Mouse (Mus musculus) heart, embryonic 15.5 days (tissue): ENCODE data around the gene Zdhhc24. TPM values are rescaled to one million over a fixed set of nuclear protein-coding genes. Genes with fewer than 3 reads are reported as not detected.
A peak's percentile ranks its signal among the peaks of the same experiment; 100 is the strongest.

Source experiments
- ATAC-seq: fragments of 200-750 bp; cut with Nextera tagmentation; replicated peaks from 2 replicates; pipeline ENCODE4 v1.8.0; 2017; ENCODE audit warnings: low read depth, moderate TSS enrichment; ENCODE audit not compliant: insufficient number of reproducible peaks, insufficient read depth, low FRiP score
- H3K27ac ChIP-seq: fragments of 300-500 bp; sonication (generic); 2 replicates; pipeline ENCODE4 v1.5.1; 2015; ENCODE audit warnings: mild to moderate bottlenecking, inconsistent platforms
- H3K27me3 ChIP-seq: fragments of 300-500 bp; sonication (generic); 2 replicates; pipeline ENCODE4 v1.6.1; 2015; ENCODE audit warnings: inconsistent platforms
- H3K36me3 ChIP-seq: fragments of 300-500 bp; sonication (generic); 2 replicates; pipeline ENCODE4 v1.6.1; 2015; ENCODE audit warnings: mild to moderate bottlenecking, inconsistent platforms
- H3K4me1 ChIP-seq: fragments of 300-500 bp; sonication (generic); replicated peaks from 2 replicates; pipeline ENCODE4 v1.6.1; 2015; ENCODE audit warnings: inconsistent platforms
- H3K4me2 ChIP-seq: fragments of 300-500 bp; sonication (generic); 2 replicates; pipeline ENCODE4 v1.6.1; 2015; ENCODE audit warnings: inconsistent platforms, mild to moderate bottlenecking, moderate library complexity
- H3K4me3 ChIP-seq: fragments of 300-500 bp; sonication (generic); 2 replicates; pipeline ENCODE4 v1.5.1; 2015; ENCODE audit warnings: mild to moderate bottlenecking, inconsistent platforms
- H3K9ac ChIP-seq: fragments of 300-500 bp; sonication (generic); 2 replicates; pipeline ENCODE4 v1.6.1; 2015; ENCODE audit warnings: mild to moderate bottlenecking, inconsistent platforms
- H3K9me3 ChIP-seq: fragments of 300-500 bp; sonication (generic); replicated peaks from 2 replicates; pipeline ENCODE4 v1.6.1; 2016; ENCODE audit warnings: inconsistent platforms
- WGBS: fragments of 180-500 bp; shearing (Covaris S2); methylation state at CpG from one replicate; pipeline ENCODE4 v1.1.7; 2015; ENCODE audit warnings: mixed read lengths; 5-methylcytosine and 5-hydroxymethylcytosine counted together
- polyA plus RNA-seq: library from polyadenylated mRNA; unstranded; fragments of >200 nt; fragmentation: Nextera tagmentation; extraction: Ambion mirVana; gene quantifications from 2 replicates; pipeline ENCODE4 v1.2.1, GENCODE M21; 2015

The Zdhhc24 gene
- polyA plus RNA-seq, 1 experiment from 2014 or later = 6.6 TPM

DNA sequence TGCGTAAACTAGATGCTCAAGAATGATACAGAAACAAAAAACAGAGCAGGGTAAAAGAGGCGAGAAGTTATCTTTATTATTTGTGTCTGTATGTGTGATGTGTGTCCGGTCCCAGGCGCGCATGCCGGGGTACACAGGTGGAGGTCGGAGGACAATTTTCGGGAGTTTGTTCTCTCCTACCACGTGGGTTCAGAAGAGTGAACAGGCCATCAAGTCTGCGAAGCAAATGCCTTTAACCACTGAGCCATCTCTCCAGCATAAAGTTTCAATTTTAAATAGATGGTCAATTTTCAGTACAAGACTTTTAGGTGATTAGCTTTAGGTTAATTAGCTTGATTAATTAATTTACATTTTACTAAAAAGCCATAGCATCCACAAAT, 846 bp downstream of the Zdhhc24 start:
- 63% methylated on average over 10 of the region's 10 CpGs for WGBS
- no peak for ATAC-seq
- Histone ChIP-seq H3K9ac (peak overlapping the region; percentile 92), H3K9me3 (no peaks in the 10 kb centered on the region), H3K4me3 (peak overlapping the region; percentile 86), H3K27me3 (no peaks in the 10 kb centered on the region), H3K27ac (no peak overlapping the region), H3K4me1 (peaks cover 13% of the 10 kb centered on the region), H3K4me2 (peak overlapping the region; percentile 96), H3K36me3 (no peaks in the 10 kb centered on the region)

DNA sequence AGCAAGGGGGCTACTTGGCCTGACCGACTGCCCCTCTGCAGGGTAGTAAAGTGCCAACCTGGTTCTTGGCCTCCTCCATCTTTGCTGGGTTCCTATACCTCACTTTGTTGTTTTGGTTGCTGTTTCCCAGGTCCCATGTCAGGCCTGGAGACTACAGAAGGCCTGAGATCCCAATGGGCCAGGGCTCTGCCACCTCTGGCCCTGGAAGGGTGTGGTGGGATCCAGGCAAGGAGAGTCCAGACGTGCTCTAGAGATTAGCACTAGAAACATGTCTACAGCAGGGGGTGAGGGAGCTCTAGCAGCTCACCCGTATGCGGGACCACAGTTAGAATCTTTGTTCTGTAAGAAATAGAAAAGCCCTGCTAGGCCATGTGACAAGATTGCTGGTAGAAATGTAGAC, 5.5 kb downstream of the Zdhhc24 start:
- no peaks in the 10 kb centered on the region for H3K36me3 ChIP-seq
- no peaks in the 10 kb centered on the region for H3K27me3 ChIP-seq
- H3K4me2 ChIP-seq = no peak overlapping the region
- H3K9ac ChIP-seq = no peak overlapping the region
- H3K4me3 ChIP-seq = no peak overlapping the region
- H3K9me3 ChIP-seq = no peaks in the 10 kb centered on the region
- ATAC-seq = no peak
- WGBS = 85% methylated on average over 4 of the region's 4 CpGs
- H3K4me1 ChIP-seq = 0 out of 2 replicates have a peak, but pooled peaks cover 4% of the 10 kb centered on the region
- no peak overlapping the region for H3K27ac ChIP-seq

DNA sequence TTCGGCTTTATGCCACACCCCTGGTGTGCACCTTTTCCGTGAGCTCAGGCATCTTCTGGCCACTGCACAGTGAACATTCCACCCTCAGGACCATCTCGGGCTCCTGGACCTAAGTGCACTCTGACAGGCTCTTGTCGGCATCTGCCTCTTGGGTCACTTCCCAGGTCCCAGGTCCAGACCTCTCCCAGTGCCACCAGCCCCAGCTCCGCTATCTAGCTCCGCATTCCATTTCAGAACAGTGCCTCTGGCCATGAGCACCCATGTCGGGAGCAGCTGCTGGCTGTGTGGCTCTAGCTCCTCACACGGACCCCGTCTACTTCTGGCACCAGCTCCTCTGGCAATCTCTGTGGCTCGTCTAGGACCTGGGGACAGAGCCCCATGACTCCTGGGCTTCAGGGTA, 11.3 kb downstream of the Zdhhc24 start:
- Histone ChIP-seq H3K4me3 (no peak overlapping the region), H3K27ac (no peak overlapping the region), H3K9me3 (no peaks in the 10 kb centered on the region), H3K27me3 (peaks cover 7% of the 10 kb centered on the region; the same call in 1 of the 2 replicates), H3K4me1 (peaks cover 5% of the 10 kb centered on the region; the same call in 1 of the 2 replicates), H3K9ac (no peak overlapping the region), H3K36me3 (no peaks in the 10 kb centered on the region), H3K4me2 (no peak overlapping the region)
- 0 out of 2 replicates have a peak, but pooled peaks have one; percentile 22 for ATAC-seq
- WGBS = 52% methylated on average over 10 of the region's 10 CpGs

GRCm38 (mm10) chr19:4891798-4892197, 13.3 kb downstream of the Zdhhc24 start:
- Histone ChIP-seq H3K9ac (no peak overlapping the region), H3K27me3 (peaks cover 7% of the 10 kb centered on the region; the same call in 1 of the 2 replicates), H3K4me2 (no peak overlapping the region), H3K9me3 (no peaks in the 10 kb centered on the region), H3K36me3 (no peaks in the 10 kb centered on the region), H3K4me1 (peaks cover 5% of the 10 kb centered on the region; the same call in 1 of the 2 replicates), H3K4me3 (no peak overlapping the region), H3K27ac (no peak overlapping the region)
- no peak for ATAC-seq
- WGBS = 72% methylated on average over 3 of the region's 3 CpGs

DNA sequence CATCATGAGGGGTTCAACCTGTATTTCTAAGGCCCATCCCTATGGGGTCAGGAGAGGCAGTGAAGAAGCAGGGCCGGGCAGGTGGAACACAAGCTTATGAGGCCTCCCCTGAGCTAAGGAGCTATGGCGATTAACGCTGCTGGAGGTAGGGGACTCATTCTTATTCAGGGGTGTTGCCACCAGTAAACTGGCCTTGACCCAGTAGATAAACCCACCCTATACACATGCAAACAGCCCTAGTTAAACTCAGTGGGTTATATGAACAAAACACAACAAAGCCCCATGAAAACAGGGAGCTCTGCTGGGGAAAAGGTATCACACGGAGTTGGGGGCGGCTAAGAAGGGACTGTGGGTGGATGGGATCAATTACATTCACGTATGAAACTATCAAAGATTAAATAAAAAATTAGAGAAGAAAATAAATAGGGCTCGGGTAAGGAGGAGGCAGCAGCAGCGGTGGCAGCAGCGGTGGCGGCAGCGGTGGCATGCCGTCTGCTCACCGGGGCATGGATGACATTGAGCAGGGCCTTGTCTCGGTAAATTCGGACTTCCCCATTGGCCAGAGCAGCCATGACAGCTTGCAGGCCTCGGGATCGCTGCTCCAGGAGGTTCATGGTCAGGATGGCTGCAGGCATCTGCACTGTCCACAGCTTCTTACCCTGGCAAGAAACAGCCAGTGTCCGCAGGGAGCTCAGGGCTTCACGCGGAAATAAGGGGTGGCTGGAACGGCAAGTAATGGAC, 18.5 kb downstream of the Zdhhc24 start:
- WGBS = 48% methylated on average over 21 of the region's 21 CpGs
- Histone ChIP-seq H3K4me2 (0 out of 2 replicates have a peak overlapping the region, but pooled peaks have one; percentile 16), H3K4me1 (no peaks in the 10 kb centered on the region), H3K9me3 (no peaks in the 10 kb centered on the region), H3K4me3 (no peak overlapping the region), H3K9ac (no peak overlapping the region), H3K36me3 (peaks cover 5% of the 10 kb centered on the region; the same call in 1 of the 2 replicates), H3K27me3 (no peaks in the 10 kb centered on the region), H3K27ac (no peak overlapping the region)
- no peak for ATAC-seq

- no peaks in the 10 kb centered on the region for H3K9me3 ChIP-seq
- no peak overlapping the region for H3K4me3 ChIP-seq
- no peak overlapping the region for H3K27ac ChIP-seq
- H3K4me1 ChIP-seq = no peaks in the 10 kb centered on the region
- no peak overlapping the region for H3K4me2 ChIP-seq
- H3K9ac ChIP-seq = no peak overlapping the region
- no peak for ATAC-seq
- WGBS = 64% methylated on average over 9 of the region's 9 CpGs
- no peaks in the 10 kb centered on the region for H3K27me3 ChIP-seq
- peaks cover 5% of the 10 kb centered on the region; the same call in 1 of the 2 replicates for H3K36me3 ChIP-seq
These were observed 20.5 kb downstream of the Zdhhc24 start for GRCm38 (mm10) chr19:4898972-4899371.

DNA sequence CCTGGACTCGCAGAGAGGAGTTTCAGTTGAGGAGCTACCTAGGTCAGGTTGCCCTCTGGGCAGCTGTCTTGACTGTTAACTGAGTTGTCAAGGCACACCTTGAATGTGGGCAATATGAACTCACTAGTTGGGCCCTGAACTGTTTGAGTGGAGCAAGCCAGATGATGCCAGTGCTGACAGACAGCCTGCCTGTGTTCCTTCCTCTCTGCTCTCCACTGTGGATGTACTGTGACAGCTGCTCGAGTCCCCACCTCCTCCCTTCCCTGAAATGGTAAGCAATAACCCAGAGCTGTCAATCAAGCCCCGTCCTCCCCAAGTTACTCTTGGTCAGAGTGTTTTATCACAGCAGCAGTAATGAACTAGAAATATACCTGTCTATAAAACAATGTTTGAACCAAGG, 21.4 kb downstream of the Zdhhc24 start:
- Histone ChIP-seq H3K4me2 (no peak overlapping the region), H3K4me1 (no peaks in the 10 kb centered on the region), H3K9ac (no peak overlapping the region), H3K4me3 (no peak overlapping the region), H3K36me3 (peaks cover 5% of the 10 kb centered on the region; the same call in 1 of the 2 replicates), H3K27me3 (no peaks in the 10 kb centered on the region), H3K27ac (no peak overlapping the region), H3K9me3 (no peaks in the 10 kb centered on the region)
- 62% methylated on average over 3 of the region's 3 CpGs for WGBS
- no peak for ATAC-seq

- 9% methylated on average over 31 of the region's 31 CpGs for WGBS
These were observed 27.7 kb downstream of the Zdhhc24 start, which contains the start of gene Bbs1 for GRCm38 (mm10) chr19:4905979-4906794. Bbs1 (minus strand) TSS chr19:4906628.

GRCm38 (mm10) chr19:4908107-4908506, 29.6 kb downstream of the Zdhhc24 start:
- Histone ChIP-seq H3K9me3 (no peaks in the 10 kb centered on the region), H3K27ac (no peak overlapping the region), H3K9ac (no peak overlapping the region), H3K27me3 (no peaks in the 10 kb centered on the region), H3K4me2 (no peak overlapping the region), H3K4me3 (no peak overlapping the region), H3K36me3 (peaks cover 47% of the 10 kb centered on the region), H3K4me1 (peaks cover 4% of the 10 kb centered on the region)
- no peak for ATAC-seq
- whole genome bisulfite sequencing = 77% methylated on average over 4 of the region's 4 CpGs

More at GRCm38 (mm10) chr19:4905979-4906794, 27.7 kb downstream of the Zdhhc24 start, which contains the start of gene Bbs1:
- Histone ChIP-seq H3K9ac (peak within 1 kb of the TSS; percentile 51), H3K4me3 (peak within 1 kb of the TSS; percentile 64), H3K9me3 (no peaks in the 10 kb centered on the region), H3K36me3 (peaks cover 35% of the 10 kb centered on the region), H3K27me3 (no peaks in the 10 kb centered on the region), H3K27ac (no peak within 1 kb of the TSS), H3K4me2 (peak within 1 kb of the TSS; percentile 73), H3K4me1 (peaks cover 4% of the 10 kb centered on the region)
- ATAC-seq = peak; percentile 57; the same call in 1 of the 2 replicates

DNA sequence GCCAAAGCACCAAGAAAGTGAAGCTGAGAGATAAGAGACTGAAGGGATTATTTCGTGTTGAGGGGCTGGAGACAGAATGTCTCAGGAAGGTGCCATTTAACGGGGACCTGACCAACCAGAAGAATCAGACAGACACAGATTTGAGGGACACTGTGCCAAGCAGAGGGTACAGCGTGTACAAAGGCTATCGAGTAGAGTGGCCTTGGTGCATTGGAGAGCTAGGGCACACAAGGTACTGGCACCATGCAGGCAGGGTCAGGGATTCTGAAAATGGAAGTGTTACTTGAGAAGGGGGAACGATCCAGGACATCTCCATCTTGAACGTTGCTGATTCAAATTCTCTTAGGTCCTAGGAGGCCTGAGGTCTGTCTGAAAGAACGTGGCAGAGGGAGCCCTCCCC, 30.9 kb downstream of the Zdhhc24 start:
- H3K9ac ChIP-seq = no peak overlapping the region
- H3K4me2 ChIP-seq = no peak overlapping the region
- H3K9me3 ChIP-seq = no peaks in the 10 kb centered on the region
- H3K27me3 ChIP-seq = no peaks in the 10 kb centered on the region
- no peak overlapping the region for H3K4me3 ChIP-seq
- ATAC-seq = no peak
- 84% methylated on average over 7 of the region's 7 CpGs for WGBS
- H3K4me1 ChIP-seq = peaks cover 4% of the 10 kb centered on the region
- peaks cover 59% of the 10 kb centered on the region for H3K36me3 ChIP-seq
- H3K27ac ChIP-seq = no peak overlapping the region

DNA sequence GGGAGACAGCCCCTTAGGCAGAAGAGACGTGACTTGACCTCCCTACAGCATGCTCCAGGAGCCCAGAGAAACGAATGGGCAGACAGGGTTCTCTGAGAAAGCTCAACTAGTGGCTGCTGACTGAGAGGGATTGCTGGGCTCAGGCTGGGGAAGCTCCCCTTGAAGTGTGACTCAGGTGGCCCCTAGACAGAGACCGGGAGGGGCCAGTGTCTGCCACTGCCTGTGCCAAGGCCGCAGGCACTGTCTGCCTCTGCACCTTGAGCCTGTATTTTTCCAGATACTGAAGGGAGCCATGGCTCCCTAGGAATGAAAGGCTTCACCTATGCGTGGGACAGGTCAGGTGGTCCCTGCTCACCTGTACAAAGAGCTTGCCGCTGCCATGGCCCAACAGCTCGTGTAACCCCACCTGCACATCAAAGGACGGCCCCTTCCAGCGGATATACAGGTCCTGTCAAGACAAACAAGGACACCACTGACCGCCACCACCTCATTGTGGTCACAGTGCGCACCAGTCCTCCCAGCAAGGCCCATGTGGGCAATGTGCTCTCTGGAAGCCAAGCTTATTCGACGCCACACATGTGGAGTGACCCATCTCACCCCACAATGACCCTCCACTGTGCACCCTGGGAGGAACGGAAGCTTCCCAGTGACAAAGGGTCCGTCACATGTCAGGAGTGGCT, 37.6 kb downstream of the Zdhhc24 start:
- no peak for ATAC-seq
- Histone ChIP-seq H3K4me3 (no peak overlapping the region), H3K9ac (no peak overlapping the region), H3K9me3 (no peaks in the 10 kb centered on the region), H3K4me1 (no peaks in the 10 kb centered on the region), H3K4me2 (no peak overlapping the region), H3K36me3 (peaks cover 89% of the 10 kb centered on the region), H3K27ac (no peak overlapping the region), H3K27me3 (no peaks in the 10 kb centered on the region)
- 90% methylated on average over 15 of the region's 15 CpGs for WGBS
